Mouse (Mus musculus) liver, embryonic 14.5 days (tissue): ENCODE results near the gene Slit2. TPM values are rescaled to one million over a fixed set of nuclear protein-coding genes. Genes with fewer than 3 reads are reported as not detected.

Experiments used
- ATAC-seq: fragments of 200-750 bp; cut with Nextera tagmentation; 2 replicates; pipeline ENCODE4 v1.8.0; 2017; ENCODE audit warnings: moderate number of reproducible peaks, mild to moderate bottlenecking, moderate library complexity; ENCODE audit not compliant: insufficient read depth
- DNase-seq, 3 experiments: peaks; one replicate each; pipeline ENCODE4 v3.0.0-alpha.2; 2012 to 2013; ENCODE audit warnings: low read depth in 3 of 3, low spot score in 3 of 3
- H3K27ac ChIP-seq: fragments of 300-500 bp; sonication (generic); 2 replicates; pipeline ENCODE4 v1.5.1; 2014; ENCODE audit warnings: moderate library complexity, mild to moderate bottlenecking, control low read depth, inconsistent platforms
- H3K27me3 ChIP-seq: fragments of 300-500 bp; sonication (generic); 2 replicates; pipeline ENCODE4 v1.6.1; 2014; ENCODE audit warnings: mild to moderate bottlenecking, low read length, moderate library complexity; ENCODE audit not compliant: control insufficient read depth, insufficient read depth
- H3K36me3 ChIP-seq: fragments of 300-500 bp; sonication (generic); replicated peaks from 2 replicates; pipeline ENCODE4 v1.6.1; 2014; ENCODE audit warnings: low read depth; ENCODE audit not compliant: control insufficient read depth, insufficient read depth
- H3K4me1 ChIP-seq, 2 experiments: fragments of 200-500 bp in 1 of 2; fragments of 300-500 bp in 1 of 2; sonication (generic) in 1 of 2; replicated peaks; 2 replicates each; pipeline ENCODE4 v1.6.1; 2012 to 2014; ENCODE audit warnings: antibody characterized with exemption in 1 of 2, inconsistent platforms in 1 of 2, low read length in 1 of 2; ENCODE audit not compliant: control insufficient read depth in 2 of 2, insufficient read depth in 2 of 2
- H3K4me2 ChIP-seq: fragments of 300-500 bp; sonication (generic); 2 replicates; pipeline ENCODE4 v1.6.1; 2014; ENCODE audit warnings: low read depth, mild to moderate bottlenecking, control low read depth, moderate library complexity
- H3K4me3 ChIP-seq, 2 experiments: fragments of 200-500 bp in 1 of 2; fragments of 300-500 bp in 1 of 2; sonication (generic) in 1 of 2; 2 replicates each; pipeline ENCODE4 v1.5.1; 2012 to 2014; ENCODE audit warnings: low read depth in 2 of 2, low read length in 2 of 2, mild to moderate bottlenecking in 2 of 2, control low read depth in 1 of 2, inconsistent platforms in 1 of 2, moderate library complexity in 1 of 2; ENCODE audit not compliant: insufficient read depth in 1 of 2
- H3K9ac ChIP-seq: fragments of 300-500 bp; sonication (generic); replicated peaks from 2 replicates; pipeline ENCODE4 v1.6.1; 2014; ENCODE audit warnings: mild to moderate bottlenecking, control low read depth, moderate library complexity
- H3K9me3 ChIP-seq: fragments of 300-500 bp; sonication (generic); 2 replicates; pipeline ENCODE4 v1.6.1; 2016; ENCODE audit warnings: low read length, mixed read lengths; ENCODE audit not compliant: control insufficient read depth
- CTCF ChIP-seq: IDR thresholded peaks from 2 replicates; pipeline ENCODE4 v1.5.1; 2016; ENCODE audit warnings: antibody characterized with exemption, low read depth, control low read depth
- EP300 ChIP-seq: IDR thresholded peaks from 2 replicates; pipeline ENCODE4 v1.6.1; 2016; ENCODE audit warnings: antibody characterized with exemption, low read depth
- WGBS: fragments of 180-500 bp; shearing (Covaris S2); extraction: QIAGEN DNeasy Blood & Tissue Kit; methylation state at CpG from one replicate; pipeline ENCODE4 v1.1.7; 2014; ENCODE audit not compliant: insufficient replicate concordance; 5-methylcytosine and 5-hydroxymethylcytosine counted together
- polyA plus RNA-seq, 2 experiments: library from polyadenylated mRNA; depleted of rRNA in 1 of 2; stranded (reverse) in 1 of 2; unstranded in 1 of 2; fragments of >200 nt; fragmentation: Nextera tagmentation in 1 of 2; extraction: Ambion mirVana in 1 of 2; gene quantifications; 2 replicates each; pipeline versions ENCODE4 v1.2.1 to v1.2.3; 2012 to 2014

Gene Slit2
- polyA plus RNA-seq, 2 experiments = 0.28 to 0.32 TPM

GRCm38 (mm10) chr5:48023441-48023840 is 40.5 kb downstream of the Slit2 start:
- 64% methylated on average over 4 of the region's 4 CpGs for WGBS
- no peaks in the 10 kb centered on the region for H3K9me3 ChIP-seq
- TF ChIP-seq EP300 = no peak
- TF ChIP-seq CTCF = no peak

GRCm38 (mm10) chr5:48034875-48035274 is 51.9 kb downstream of the Slit2 start:
- no peak overlapping the region for H3K9ac ChIP-seq
- DNase-seq = no peak
- no peak overlapping the region for H3K27ac ChIP-seq
- H3K9me3 ChIP-seq = no peaks in the 10 kb centered on the region
- no peak for ATAC-seq
- H3K36me3 ChIP-seq = no peaks in the 10 kb centered on the region
- no peaks in the 10 kb centered on the region for H3K27me3 ChIP-seq
- no peaks in the 10 kb centered on the region for H3K4me1 ChIP-seq
- no peak overlapping the region for H3K4me2 ChIP-seq
- 73% methylated on average over 1 of the region's 1 CpGs for WGBS
- TF ChIP-seq EP300 (no peak), CTCF (no peak)
- no peak overlapping the region for H3K4me3 ChIP-seq

More at GRCm38 (mm10) chr5:48023441-48023840, 40.5 kb downstream of the Slit2 start:
- H3K4me2 ChIP-seq = no peak overlapping the region
- H3K27me3 ChIP-seq = no peaks in the 10 kb centered on the region
- no peak overlapping the region for H3K4me3 ChIP-seq
- no peaks in the 10 kb centered on the region for H3K4me1 ChIP-seq
- H3K9ac ChIP-seq = no peak overlapping the region
- no peak overlapping the region for H3K27ac ChIP-seq
- ATAC-seq (no peak), DNase-seq (no peak)
- H3K36me3 ChIP-seq = no peaks in the 10 kb centered on the region

- Histone ChIP-seq H3K27me3 (no peaks in the 10 kb centered on the region), H3K27ac (no peak overlapping the region), H3K4me2 (no peak overlapping the region), H3K9ac (no peak overlapping the region), H3K9me3 (no peaks in the 10 kb centered on the region), H3K4me3 (no peak overlapping the region), H3K4me1 (no peaks in the 10 kb centered on the region), H3K36me3 (no peaks in the 10 kb centered on the region)
- ATAC-seq (no peak), DNase-seq (no peak)
- 18% methylated on average over 5 of the region's 5 CpGs for WGBS
- TF ChIP-seq CTCF (0 out of 2 replicates have a peak, but pooled peaks have one; percentile 13), EP300 (no peak)
These were observed 55.1 kb downstream of the Slit2 start for GRCm38 (mm10) chr5:48038033-48038432.

- no peak for ATAC-seq
- TF ChIP-seq CTCF (no peak), EP300 (no peak)
- H3K9me3 ChIP-seq = no peaks in the 10 kb centered on the region
- WGBS = 47% methylated on average over 8 of the region's 8 CpGs
- no peaks in the 10 kb centered on the region for H3K36me3 ChIP-seq
- H3K4me3 ChIP-seq = no peak overlapping the region
- no peak overlapping the region for H3K9ac ChIP-seq
- no peak overlapping the region for H3K4me2 ChIP-seq
- DNase-seq = no peak
- no peak overlapping the region for H3K27ac ChIP-seq
- no peaks in the 10 kb centered on the region for H3K27me3 ChIP-seq
- H3K4me1 ChIP-seq = no peaks in the 10 kb centered on the region
These were observed 66.2 kb downstream of the Slit2 start for GRCm38 (mm10) chr5:48048986-48049751.

GRCm38 (mm10) chr5:48050637-48051314 is 67.8 kb downstream of the Slit2 start:
- 73% methylated on average over 5 of the region's 5 CpGs for WGBS
- no peaks in the 10 kb centered on the region for H3K9me3 ChIP-seq
- no peak overlapping the region for H3K9ac ChIP-seq
- DNase-seq (no peak), ATAC-seq (no peak)
- H3K4me3 ChIP-seq = no peak overlapping the region
- no peak overlapping the region for H3K4me2 ChIP-seq
- no peaks in the 10 kb centered on the region for H3K4me1 ChIP-seq
- TF ChIP-seq CTCF (no peak), EP300 (no peak)
- no peak overlapping the region for H3K27ac ChIP-seq
- H3K27me3 ChIP-seq = no peaks in the 10 kb centered on the region
- H3K36me3 ChIP-seq = no peaks in the 10 kb centered on the region
